In the genomic region with DNA sequence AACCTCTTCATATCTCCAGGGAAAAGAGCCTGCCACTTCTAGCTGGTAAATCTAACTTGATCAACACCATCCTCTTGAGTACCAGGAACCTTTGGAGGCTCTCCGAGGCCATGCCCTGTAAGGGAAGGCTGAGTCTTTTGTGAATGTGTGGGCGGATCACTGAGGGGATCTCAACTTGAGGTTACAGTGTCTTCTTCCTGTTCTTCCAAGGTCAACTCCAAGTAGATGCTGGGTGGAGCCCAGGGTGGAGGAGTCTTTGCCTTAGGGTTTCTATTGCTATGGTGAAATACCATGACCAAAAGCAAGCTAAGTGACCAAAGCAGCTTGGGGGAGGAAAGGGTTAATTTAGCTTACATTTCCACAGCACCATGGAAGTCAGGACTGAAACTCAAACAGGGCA, we compare ENCODE assay signal across 9 mouse cellular contexts.
"Had no signal": no experiment of that assay in that cellular context is flagged by ENCODE, and none has a peak within 500 bp of the region (broad histone marks: within the 10 kb centered on the region; RNA-seq: fewer than 3 reads in every experiment).

No protein-coding gene starts in this region.

- DNase-seq: liver, postnatal 0 days; lung, adult 2 months; lung, postnatal 14 days; lung, postnatal 36 days; midbrain, embryonic 14.5 days; right cerebral cortex, postnatal 14 days; thymus, adult 2 months; thymus, postnatal 25 days; thymus, postnatal 4 days had no signal
